Mouse (Mus musculus): ENCODE data around the gene Muc4.
A peak's percentile ranks its signal among the peaks of the same experiment; 100 is the strongest.

The Muc4 gene

GRCm38 (mm10) chr16:32805151-32805550, 69.5 kb downstream of the Muc4 start:
- no peak for DNase-seq (ENCODE audit: low spot score)

DNA sequence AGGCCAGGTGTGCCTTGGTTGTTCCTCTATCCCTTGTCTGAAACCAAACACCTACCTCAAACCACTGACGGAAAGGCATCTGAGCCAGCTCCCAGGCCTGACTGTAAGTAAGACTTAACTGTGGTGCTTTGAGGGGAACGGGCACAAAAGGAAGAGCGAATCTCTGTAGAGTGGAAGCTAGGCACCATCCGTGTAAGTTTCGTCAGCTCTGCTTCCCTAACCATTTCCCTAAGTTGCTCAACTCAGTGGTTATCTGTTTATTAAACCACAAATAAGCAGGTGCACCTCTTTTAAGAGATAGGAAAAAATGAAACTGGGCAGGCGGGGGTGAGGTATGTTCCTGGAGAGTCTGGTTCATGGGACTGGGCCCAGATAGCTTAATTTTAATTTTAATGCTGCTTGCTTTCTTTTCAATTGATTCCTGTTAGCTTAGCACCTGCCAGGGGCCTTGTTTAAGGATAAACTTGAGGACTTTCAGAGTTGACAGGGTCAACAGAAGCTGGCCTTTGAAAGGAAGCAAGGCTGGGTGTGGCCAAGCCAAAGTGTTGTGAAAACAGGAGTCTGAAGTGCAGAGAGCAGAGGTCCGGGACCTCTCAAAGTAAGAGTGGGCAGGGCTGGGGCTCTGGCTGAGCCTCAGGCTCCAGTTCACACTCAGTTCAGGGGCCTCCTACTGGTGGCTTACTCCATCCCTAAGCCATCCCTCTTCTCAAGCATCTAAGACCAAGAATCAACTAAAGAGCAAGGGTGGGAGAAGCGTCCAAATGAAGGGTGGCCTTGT, 71.9 kb downstream of the Muc4 start:
- no peak for DNase-seq (ENCODE audit: low spot score)

GRCm38 (mm10) chr16:32810321-32810720, 74.6 kb downstream of the Muc4 start, which contains the start of gene Smbd1:
TSS of gene Smbd1 (minus strand) at chr16:32810477.
- DNase-seq (ENCODE audit: low spot score) = no peak

DNA sequence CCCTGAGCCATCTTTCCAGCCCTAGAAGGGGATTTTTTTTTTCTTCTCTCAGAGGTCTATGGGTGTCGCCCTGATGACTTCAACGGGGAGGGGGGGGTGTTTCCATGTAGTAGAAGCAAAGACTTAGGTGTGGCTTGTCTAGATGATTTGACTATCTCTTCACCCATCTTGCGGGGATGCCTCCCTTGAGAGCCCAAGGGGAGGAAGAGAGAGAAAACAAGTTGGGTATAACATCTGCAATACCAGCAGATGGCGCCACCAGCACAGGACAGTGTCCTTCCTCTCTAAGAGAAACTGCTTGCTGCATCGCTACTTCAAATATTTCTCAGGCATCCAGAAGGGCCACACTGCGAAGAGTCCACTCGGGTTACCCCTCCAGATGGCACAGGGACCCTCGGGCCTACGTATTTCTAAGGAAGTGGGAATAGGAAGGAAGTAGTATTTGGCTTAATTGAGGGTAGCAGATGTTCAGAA, 77.2 kb downstream of the Muc4 start:
- peak; percentile 80 for DNase-seq (ENCODE audit: low spot score)

GRCm38 (mm10) chr16:32813362-32813761, 77.7 kb downstream of the Muc4 start:
- DNase-seq (ENCODE audit: low spot score) = no peak

DNA sequence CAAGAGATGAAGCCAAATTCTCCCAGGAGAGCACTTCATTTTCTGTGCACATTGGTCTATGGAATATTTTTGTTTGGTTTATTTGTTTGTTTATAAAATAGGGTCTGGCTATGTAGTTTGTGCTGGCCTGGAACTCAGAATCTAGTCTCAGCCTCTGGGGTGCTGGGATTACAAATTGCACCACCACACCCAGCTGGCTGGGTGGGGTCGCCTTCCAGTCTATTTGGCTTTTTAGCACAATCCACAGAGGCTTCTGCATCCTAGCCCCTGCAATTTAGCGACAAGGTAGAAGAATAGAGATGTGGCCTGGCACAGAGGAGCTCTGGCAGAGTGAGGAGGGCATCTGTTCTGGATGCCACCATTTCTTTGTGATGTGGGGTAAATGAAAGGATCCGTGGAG, 78.1 kb downstream of the Muc4 start:
- DNase-seq (ENCODE audit: low spot score) = no peak

DNA sequence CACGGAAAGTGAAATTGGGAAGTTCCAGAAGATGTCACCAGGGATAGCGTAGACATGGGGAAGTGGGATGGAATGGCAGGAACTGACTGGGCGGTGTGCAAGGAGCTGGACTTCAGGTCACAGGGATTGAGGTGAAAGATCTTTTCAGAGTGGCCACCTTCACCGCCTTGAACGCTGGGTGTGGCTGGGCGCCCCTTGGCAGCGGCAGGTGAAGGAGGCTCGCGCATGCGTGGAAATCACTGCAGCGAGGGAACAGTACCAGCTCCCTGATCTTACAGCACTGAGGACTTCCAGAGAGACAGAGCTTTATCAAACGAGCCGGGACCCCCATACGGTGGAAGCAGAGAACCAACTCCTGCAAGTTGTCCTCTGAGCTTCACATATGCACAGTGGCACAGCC, 78.9 kb downstream of the Muc4 start:
- peak; percentile 15 for DNase-seq (ENCODE audit: low spot score)

- DNase-seq (ENCODE audit: low spot score) = no peak
These were observed 79.5 kb downstream of the Muc4 start for GRCm38 (mm10) chr16:32815160-32815605.

GRCm38 (mm10) chr16:32818036-32818435, 82.3 kb downstream of the Muc4 start:
- DNase-seq (ENCODE audit: low spot score) = no peak

DNA sequence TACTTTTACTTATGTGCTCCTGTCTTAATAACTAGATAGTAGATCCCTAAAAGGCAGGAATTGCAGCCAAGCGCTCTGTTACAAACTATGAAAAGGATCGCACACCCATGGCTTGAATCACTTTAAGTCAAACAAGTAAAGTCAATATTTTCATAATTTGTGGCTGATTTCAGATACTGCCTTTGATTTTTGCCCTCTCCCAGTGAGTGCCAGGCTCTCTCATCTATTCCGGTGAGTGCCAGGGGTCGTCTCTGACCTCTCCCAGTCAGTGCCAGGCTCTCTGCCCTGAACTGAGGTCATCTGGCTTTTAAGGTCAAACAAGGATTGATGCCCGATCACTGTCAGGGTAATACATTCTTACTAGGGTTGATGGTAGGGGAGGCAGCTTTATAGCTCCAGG, 82.8 kb downstream of the Muc4 start:
- no peak for DNase-seq (ENCODE audit: low spot score)

DNA sequence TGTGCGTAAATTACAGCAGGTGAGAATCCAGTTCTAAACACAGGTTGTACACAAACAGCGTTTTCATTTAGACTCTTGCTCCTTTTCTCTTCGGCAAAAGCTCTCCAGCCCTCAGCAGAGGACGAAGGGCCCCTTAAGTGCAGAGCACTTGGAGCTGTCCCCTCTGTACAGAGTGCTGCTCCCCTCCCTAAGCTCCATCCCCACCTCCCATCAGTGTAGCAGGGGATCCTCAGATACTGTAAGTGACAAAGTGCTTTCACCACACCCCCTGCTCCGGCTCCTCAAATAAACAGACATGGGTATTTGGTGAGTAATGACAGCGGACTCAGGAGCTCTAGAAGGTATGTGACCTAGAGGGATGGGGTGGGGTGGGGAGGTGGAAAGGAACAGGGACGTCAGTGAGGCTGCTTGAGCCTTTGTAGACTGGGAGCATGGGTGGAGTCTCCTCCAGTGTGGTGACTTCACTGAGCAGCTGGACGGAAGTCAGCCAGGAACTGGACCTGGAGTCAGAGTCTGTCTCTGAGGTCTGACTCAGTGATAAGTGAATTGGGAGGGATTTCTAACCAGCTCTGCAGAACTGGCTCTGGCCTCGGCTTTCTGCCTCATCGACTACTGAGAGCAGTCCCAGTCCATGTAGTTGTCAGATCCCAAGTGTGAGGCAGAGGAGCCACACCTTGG, 86.2 kb downstream of the Muc4 start:
- DNase-seq (ENCODE audit: low spot score) = no peak

DNA sequence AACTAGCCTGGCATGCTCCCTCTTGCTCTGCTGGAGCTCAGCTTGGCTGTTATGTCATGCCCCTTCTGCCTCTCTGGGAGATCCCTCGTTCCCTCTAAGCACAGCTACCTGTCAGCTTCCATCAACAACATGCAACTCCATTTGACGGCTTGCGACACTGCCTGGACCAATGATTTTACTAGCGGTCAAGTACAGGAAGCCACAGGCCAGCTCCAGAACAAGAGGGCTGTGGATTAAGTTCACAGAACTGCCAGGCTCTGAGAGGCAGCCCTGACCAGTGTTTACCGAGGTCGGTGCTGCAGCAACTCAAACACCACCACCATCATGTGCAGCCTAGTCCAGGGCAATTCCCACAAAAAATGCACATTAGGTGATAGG, 86.8 kb downstream of the Muc4 start:
- DNase-seq (ENCODE audit: low spot score) = no peak

DNA sequence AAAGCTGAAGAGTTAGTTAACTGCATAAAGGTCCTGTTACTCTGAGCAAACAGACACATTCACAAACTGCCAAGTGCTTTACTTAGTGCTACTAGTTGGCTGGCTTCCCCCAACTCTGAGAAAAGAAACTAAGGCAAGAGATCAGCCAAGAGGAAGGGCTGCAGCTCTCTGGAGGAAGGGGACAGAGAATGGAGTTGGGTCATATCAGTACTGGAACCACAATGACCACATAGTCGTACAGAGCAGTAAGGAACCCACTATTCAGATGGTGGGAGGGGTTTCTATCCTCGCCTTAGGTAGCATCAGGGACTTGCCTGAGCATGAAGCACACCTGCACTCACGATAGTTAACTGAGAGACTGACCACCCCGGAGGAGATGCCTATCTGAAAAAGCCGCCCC, 87.2 kb downstream of the Muc4 start:
- DNase-seq (ENCODE audit: low spot score) = no peak

GRCm38 (mm10) chr16:32823487-32823886, 87.8 kb downstream of the Muc4 start:
- DNase-seq (ENCODE audit: low spot score) = no peak

DNA sequence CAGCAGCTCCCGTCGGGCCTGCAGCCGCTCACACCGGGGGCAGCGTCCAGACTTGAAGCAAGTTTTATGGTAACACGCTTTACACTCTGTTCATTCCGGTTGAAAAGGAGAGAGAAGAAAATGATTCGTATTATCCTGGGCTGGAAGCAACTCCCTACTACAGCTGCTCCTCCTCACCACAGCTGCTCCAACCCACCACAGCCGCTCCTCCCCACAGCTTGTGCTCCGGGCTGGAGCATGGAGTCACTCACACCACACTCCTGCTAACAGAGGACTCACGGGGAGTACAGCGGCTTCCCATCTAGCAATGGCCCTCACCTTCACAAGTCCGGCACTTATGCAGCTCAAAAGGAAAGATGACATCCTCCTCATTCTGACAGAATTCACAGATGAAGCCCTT, 88.4 kb downstream of the Muc4 start:
- no peak for DNase-seq (ENCODE audit: low spot score)

- DNase-seq (ENCODE audit: low spot score) = no peak
These were observed 89.7 kb downstream of the Muc4 start for GRCm38 (mm10) chr16:32825380-32825779.

DNA sequence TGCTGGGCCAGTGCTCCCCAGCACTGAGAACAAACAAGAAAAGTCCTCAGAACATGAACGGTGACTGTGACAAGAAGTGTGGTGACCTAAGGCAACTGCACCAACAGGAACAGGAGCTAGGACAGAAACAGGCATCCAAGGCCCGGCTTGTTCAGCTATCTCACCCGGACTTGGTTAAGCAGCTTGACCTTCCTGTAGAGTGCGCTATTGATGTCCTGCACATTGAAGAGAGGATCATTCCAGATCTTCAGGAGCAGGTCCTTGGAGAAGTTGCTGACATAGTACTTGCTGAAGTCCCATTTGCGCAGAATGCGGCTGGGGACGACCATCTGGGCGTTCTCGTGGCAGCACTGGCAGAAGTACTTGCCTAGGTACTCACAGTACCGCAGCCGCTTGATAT, 90.8 kb downstream of the Muc4 start:
- no peak for DNase-seq (ENCODE audit: low spot score)

GRCm38 (mm10) chr16:32829104-32829503, 93.4 kb downstream of the Muc4 start:
- no peak for DNase-seq (ENCODE audit: low spot score)

DNA sequence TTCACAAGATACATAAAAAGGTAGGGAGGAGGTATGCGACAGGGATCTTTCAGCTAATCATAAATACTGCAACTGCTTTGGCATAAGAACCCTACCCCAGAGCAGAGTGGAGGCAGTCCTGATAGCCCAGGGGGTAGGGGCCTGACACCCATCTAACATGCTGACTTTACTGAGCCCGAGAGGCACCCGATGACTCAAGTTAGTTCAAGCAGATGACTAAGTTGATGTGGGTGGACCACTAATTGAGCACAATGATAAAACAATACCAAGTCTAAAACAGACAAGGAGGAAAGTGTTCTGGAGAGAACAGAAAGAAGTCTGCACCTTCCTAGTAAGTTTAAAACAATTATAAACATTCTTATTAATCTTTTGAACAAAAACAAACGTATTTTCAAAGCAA, 95.8 kb downstream of the Muc4 start:
- no peak for DNase-seq (ENCODE audit: low spot score)
